Mouse (Mus musculus): ENCODE measurements around the gene Acsl5. TPM values are rescaled to one million over a fixed set of nuclear protein-coding genes. Genes with fewer than 3 reads are reported as not detected.

The Acsl5 gene
- polyA plus RNA-seq, 1 experiment, result 53.2 TPM

GRCm38 (mm10) chr19:55335881-55336280 is 84.1 kb downstream of the Acsl5 start:
- TF ChIP-seq POLR2A (IDR thresholded peaks at IDR 0.05; ENCODE audit: borderline replicate concordance, extremely low read depth, low read depth, low read length) (no peak), CTCF (IDR thresholded peaks at IDR 0.05; ENCODE audit: insufficient read depth, low read length) (no peak)
- Histone ChIP-seq H3K4me1 (ENCODE audit: control insufficient read depth, insufficient read depth, low read length) (no peaks in the 10 kb centered on the region; the same call in 1 of the 2 replicates), H3K4me3 (replicated peaks; ENCODE audit: extremely low read depth, low read depth, low read length) (no peak overlapping the region)
- no peak for DNase-seq
- WGBS, result 84% methylated on average over 1 of the region's 1 CpGs

- WGBS, result 73% methylated on average over 12 of the region's 12 CpGs
- TF ChIP-seq POLR2A (IDR thresholded peaks at IDR 0.05; ENCODE audit: borderline replicate concordance, extremely low read depth, low read depth, low read length) (no peak), CTCF (IDR thresholded peaks at IDR 0.05; ENCODE audit: insufficient read depth, low read length) (no peak)
Observed at GRCm38 (mm10) chr19:55336441-55336840, 84.7 kb downstream of the Acsl5 start.

GRCm38 (mm10) chr19:55337066-55337465 is 85.3 kb downstream of the Acsl5 start:
- WGBS, result 77% methylated on average over 9 of the region's 9 CpGs
- no peak for TF ChIP-seq CTCF (IDR thresholded peaks at IDR 0.05; ENCODE audit: insufficient read depth, low read length)
- no peak for TF ChIP-seq POLR2A (IDR thresholded peaks at IDR 0.05; ENCODE audit: borderline replicate concordance, extremely low read depth, low read depth, low read length)
- DNase-seq, result no peak
- Histone ChIP-seq H3K4me3 (replicated peaks; ENCODE audit: extremely low read depth, low read depth, low read length) (no peak overlapping the region), H3K4me1 (ENCODE audit: control insufficient read depth, insufficient read depth, low read length) (no peaks in the 10 kb centered on the region; the same call in 1 of the 2 replicates)

More at GRCm38 (mm10) chr19:55336441-55336840, 84.7 kb downstream of the Acsl5 start:
- no peaks in the 10 kb centered on the region; the same call in 1 of the 2 replicates for H3K4me1 ChIP-seq (ENCODE audit: control insufficient read depth, insufficient read depth, low read length)
- no peak for DNase-seq
- no peak overlapping the region for H3K4me3 ChIP-seq (replicated peaks; ENCODE audit: extremely low read depth, low read depth, low read length)

- DNase-seq, result no peak
- Histone ChIP-seq H3K4me1 (ENCODE audit: control insufficient read depth, insufficient read depth, low read length) (no peaks in the 10 kb centered on the region; the same call in 1 of the 2 replicates), H3K4me3 (replicated peaks; ENCODE audit: extremely low read depth, low read depth, low read length) (no peak overlapping the region)
- 85% methylated on average over 10 of the region's 10 CpGs for WGBS
- TF ChIP-seq CTCF (IDR thresholded peaks at IDR 0.05; ENCODE audit: insufficient read depth, low read length), result no peak
- no peak for TF ChIP-seq POLR2A (IDR thresholded peaks at IDR 0.05; ENCODE audit: borderline replicate concordance, extremely low read depth, low read depth, low read length)
Observed at GRCm38 (mm10) chr19:55337664-55338063, 85.9 kb downstream of the Acsl5 start.

GRCm38 (mm10) chr19:55340521-55340920 is 88.8 kb downstream of the Acsl5 start:
- DNase-seq, result no peak
- H3K4me3 ChIP-seq (replicated peaks; ENCODE audit: extremely low read depth, low read depth, low read length), result no peak overlapping the region
- H3K4me1 ChIP-seq (ENCODE audit: control insufficient read depth, insufficient read depth, low read length), result no peaks in the 10 kb centered on the region
- no peak for TF ChIP-seq POLR2A (IDR thresholded peaks at IDR 0.05; ENCODE audit: borderline replicate concordance, extremely low read depth, low read depth, low read length)
- TF ChIP-seq CTCF (IDR thresholded peaks at IDR 0.05; ENCODE audit: insufficient read depth, low read length), result no peak
- WGBS, result 90% methylated on average over 6 of the region's 6 CpGs

GRCm38 (mm10) chr19:55341377-55341776 is 89.6 kb downstream of the Acsl5 start:
- Histone ChIP-seq H3K4me3 (replicated peaks; ENCODE audit: extremely low read depth, low read depth, low read length) (no peak overlapping the region), H3K4me1 (ENCODE audit: control insufficient read depth, insufficient read depth, low read length) (no peaks in the 10 kb centered on the region; the same call in 1 of the 2 replicates)
- DNase-seq, result no peak
- 65% methylated on average over 3 of the region's 3 CpGs for WGBS
- TF ChIP-seq POLR2A (IDR thresholded peaks at IDR 0.05; ENCODE audit: borderline replicate concordance, extremely low read depth, low read depth, low read length) (no peak), CTCF (IDR thresholded peaks at IDR 0.05; ENCODE audit: insufficient read depth, low read length) (no peak)

- TF ChIP-seq POLR2A (IDR thresholded peaks at IDR 0.05; ENCODE audit: borderline replicate concordance, extremely low read depth, low read depth, low read length) (no peak), CTCF (IDR thresholded peaks at IDR 0.05; ENCODE audit: insufficient read depth, low read length) (no peak)
- Histone ChIP-seq H3K4me1 (ENCODE audit: control insufficient read depth, insufficient read depth, low read length) (no peaks in the 10 kb centered on the region; the same call in 1 of the 2 replicates), H3K4me3 (replicated peaks; ENCODE audit: extremely low read depth, low read depth, low read length) (no peak overlapping the region)
- WGBS, result 81% methylated on average over 7 of the region's 7 CpGs
- no peak for DNase-seq
Observed at GRCm38 (mm10) chr19:55342423-55342822, 90.7 kb downstream of the Acsl5 start.

GRCm38 (mm10) chr19:55343274-55343673 is 91.5 kb downstream of the Acsl5 start:
- no peak for DNase-seq
- H3K4me1 ChIP-seq (ENCODE audit: control insufficient read depth, insufficient read depth, low read length), result no peaks in the 10 kb centered on the region; the same call in 1 of the 2 replicates
- TF ChIP-seq POLR2A (IDR thresholded peaks at IDR 0.05; ENCODE audit: borderline replicate concordance, extremely low read depth, low read depth, low read length) (no peak), CTCF (IDR thresholded peaks at IDR 0.05; ENCODE audit: insufficient read depth, low read length) (no peak)
- WGBS, result 81% methylated on average over 9 of the region's 9 CpGs
- H3K4me3 ChIP-seq (replicated peaks; ENCODE audit: extremely low read depth, low read depth, low read length), result no peak overlapping the region

Other genes starting within 250 kb of the Acsl5 start
- gene Gpam, start 124.7 kb upstream of the Acsl5 start, polyA plus RNA-seq (2012; rRNA removed), result 59.0 and 70.8 TPM in 2 replicates
- gene Tectb, start 71.2 kb upstream of the Acsl5 start, polyA plus RNA-seq (2012; rRNA removed), result 0.09 and 0.32 TPM in 2 replicates
- 0.32 TPM in 2 replicates for gene Gucy2g, start 10.7 kb upstream of the Acsl5 start, polyA plus RNA-seq (2012; rRNA removed)
- gene Zdhhc6, start 64.1 kb downstream of the Acsl5 start, polyA plus RNA-seq (2012; rRNA removed), result 6.8 and 10.8 TPM in 2 replicates
- gene Vti1a, start 64.4 kb downstream of the Acsl5 start, polyA plus RNA-seq (2012; rRNA removed), result 10.3 and 11.5 TPM in 2 replicates